Mouse (Mus musculus) ES-E14 (cell line): Measurements from ENCODE around the gene Msrb3. TPM values are rescaled to one million over a fixed set of nuclear protein-coding genes. Genes with fewer than 3 reads are reported as not detected.

Experiments
- DNase-seq: peaks from one replicate; pipeline ENCODE4 v3.0.0-alpha.2; 2013; ENCODE audit warnings: low read depth, low spot score
- H3K27ac ChIP-seq: 2 replicates; pipeline ENCODE4 v1.5.1; 2012; ENCODE audit warnings: low read depth, mild to moderate bottlenecking, low read length, moderate library complexity, mixed read lengths; ENCODE audit not compliant: poor library complexity, insufficient read depth, severe bottlenecking
- H3K36me3 ChIP-seq: 2 replicates; pipeline ENCODE4 v1.6.1; 2012; ENCODE audit warnings: mild to moderate bottlenecking, low read length, moderate library complexity, mixed read lengths; ENCODE audit not compliant: control insufficient read depth, poor library complexity, insufficient read depth, severe bottlenecking
- H3K4me1 ChIP-seq, 2 experiments: fragments of 150-350 bp in 1 of 2; sonication (generic) in 1 of 2; 2 replicates each; pipeline ENCODE4 v1.6.1; 2012; ENCODE audit warnings: low read length in 2 of 2, mild to moderate bottlenecking in 1 of 2, mixed read lengths in 1 of 2; ENCODE audit not compliant: control insufficient read depth in 2 of 2, insufficient read depth in 2 of 2, poor library complexity in 1 of 2
- H3K4me3 ChIP-seq, 2 experiments: fragments of 150-350 bp in 1 of 2; sonication (generic) in 1 of 2; 2 replicates each; pipeline ENCODE4 v1.5.1; 2012; ENCODE audit warnings: low read length in 2 of 2, low read depth in 1 of 2, mild to moderate bottlenecking in 1 of 2, mixed read lengths in 1 of 2; ENCODE audit not compliant: insufficient read depth in 1 of 2, poor library complexity in 1 of 2, severe bottlenecking in 1 of 2
- H3K9ac ChIP-seq: 2 replicates; pipeline ENCODE4 v1.6.1; 2012; ENCODE audit warnings: low read depth, mild to moderate bottlenecking, low read length, mixed read lengths; ENCODE audit not compliant: poor library complexity, insufficient read depth, severe bottlenecking
- H3K9me3 ChIP-seq: fragments of 150-350 bp; sonication (generic); 2 replicates; pipeline ENCODE4 v1.6.1; 2012; ENCODE audit warnings: low read depth, mild to moderate bottlenecking, low read length; ENCODE audit not compliant: control insufficient read depth, insufficient read depth
- CHD2 ChIP-seq: IDR thresholded peaks from 2 replicates; pipeline ENCODE4 v1.6.1; 2014; ENCODE audit warnings: mild to moderate bottlenecking, low read depth, low read length, inconsistent platforms
- HCFC1 ChIP-seq: IDR thresholded peaks from 2 replicates; pipeline ENCODE4 v1.6.1; 2012; ENCODE audit warnings: low read length, inconsistent platforms, borderline replicate concordance; ENCODE audit not compliant: insufficient read depth
- MAFK ChIP-seq: IDR thresholded peaks from 2 replicates; pipeline ENCODE4 v1.6.1; 2014; ENCODE audit warnings: mild to moderate bottlenecking, low read depth, low read length, inconsistent platforms; ENCODE audit not compliant: insufficient read depth
- ZC3H11A ChIP-seq: IDR thresholded peaks from 2 replicates; pipeline ENCODE4 v1.6.1; 2012; ENCODE audit warnings: low read depth, mild to moderate bottlenecking, inconsistent platforms, low read length, borderline replicate concordance
- ZNF384 ChIP-seq: IDR thresholded peaks from 2 replicates; pipeline ENCODE4 v1.6.1; 2012; ENCODE audit warnings: low read depth, low read length, inconsistent platforms
- in situ Hi-C, 2 experiments: fragments of 600-800 bp; cut with MboI; formaldehyde crosslinking; loops; one replicate each; pipeline ENCODE4 v1.15.1; 2025; ENCODE audit warnings: low sequenced_read_pairs in 2 of 2, inconsistent platforms in 1 of 2; ENCODE audit not compliant: unreplicated experiment in 2 of 2
- total RNA-seq: library from RNA; depleted of rRNA; stranded (reverse); fragments of 300-350 nt; gene quantifications from 2 replicates; pipeline ENCODE4 v1.2.3, GENCODE M21; 2012

Gene Msrb3
- total RNA-seq, 1 experiment: 5.7 TPM

GRCm38 (mm10) chr10:120921501-120921900, 22.6 kb upstream of the Msrb3 start:
- TF ChIP-seq ZNF384 (no peak), ZC3H11A (no peak), CHD2 (no peak), HCFC1 (no peak), MAFK (no peak)
- Histone ChIP-seq H3K9ac (no peak overlapping the region), H3K9me3 (no peaks in the 10 kb centered on the region), H3K36me3 (peaks cover 6% of the 10 kb centered on the region; the same call in 1 of the 2 replicates), H3K4me1 (no peaks in the 10 kb centered on the region; a peak in 1 of 4 replicates), H3K4me3 (no peak overlapping the region), H3K27ac (no peak overlapping the region)
- DNase-seq: no peak
- in situ Hi-C loops: no loop called here

GRCm38 (mm10) chr10:120920604-120921003, 21.7 kb upstream of the Msrb3 start:
- Histone ChIP-seq H3K36me3 (peaks cover 2% of the 10 kb centered on the region; the same call in 1 of the 2 replicates), H3K9me3 (no peaks in the 10 kb centered on the region), H3K4me3 (no peak overlapping the region), H3K9ac (no peak overlapping the region), H3K27ac (no peak overlapping the region), H3K4me1 (no peaks in the 10 kb centered on the region; a peak in 1 of 4 replicates)
- no peak for DNase-seq
- no peak for TF ChIP-seq HCFC1
- TF ChIP-seq ZC3H11A: no peak
- TF ChIP-seq CHD2: no peak
- in situ Hi-C loops: no loop called here

- Histone ChIP-seq H3K9me3 (no peaks in the 10 kb centered on the region), H3K9ac (no peak overlapping the region), H3K4me1 (no peaks in the 10 kb centered on the region; a peak in 1 of 4 replicates), H3K27ac (no peak overlapping the region), H3K36me3 (no peaks in the 10 kb centered on the region), H3K4me3 (no peak overlapping the region)
- in situ Hi-C loops: no loop called here
- TF ChIP-seq ZC3H11A (no peak), CHD2 (no peak), ZNF384 (no peak)
- peak; percentile 47 for DNase-seq
Observed at GRCm38 (mm10) chr10:120916250-120916649, 17.3 kb upstream of the Msrb3 start.

GRCm38 (mm10) chr10:120914948-120915631, 16.2 kb upstream of the Msrb3 start:
- no peaks in the 10 kb centered on the region for H3K9me3 ChIP-seq
- no peak overlapping the region for H3K4me3 ChIP-seq
- DNase-seq: no peak
- TF ChIP-seq ZNF384 (no peak), MAFK (no peak), CHD2 (no peak), ZC3H11A (no peak), HCFC1 (no peak)
- H3K36me3 ChIP-seq: no peaks in the 10 kb centered on the region
- in situ Hi-C loops: no loop called here
- no peak overlapping the region for H3K27ac ChIP-seq
- H3K4me1 ChIP-seq: no peaks in the 10 kb centered on the region; a peak in 1 of 4 replicates
- H3K9ac ChIP-seq: no peak overlapping the region

- no peak overlapping the region for H3K27ac ChIP-seq
- no peaks in the 10 kb centered on the region; a peak in 1 of 4 replicates for H3K4me1 ChIP-seq
- no peak overlapping the region for H3K4me3 ChIP-seq
- H3K9ac ChIP-seq: no peak overlapping the region
- no peaks in the 10 kb centered on the region for H3K9me3 ChIP-seq
- in situ Hi-C loops: no loop called here
- TF ChIP-seq CHD2 (no peak), MAFK (no peak), HCFC1 (no peak), ZC3H11A (no peak), ZNF384 (no peak)
- no peaks in the 10 kb centered on the region for H3K36me3 ChIP-seq
- DNase-seq: no peak
Observed at GRCm38 (mm10) chr10:120914286-120914685, 15.4 kb upstream of the Msrb3 start.
